Mouse (Mus musculus): ENCODE results near the gene Zfp839. TPM values are rescaled to one million over a fixed set of nuclear protein-coding genes. Genes with fewer than 3 reads are reported as not detected.

Gene Zfp839
- total and polyA plus RNA-seq, 3 experiments, result 4.2 to 5.0 TPM; not detected in 1

DNA sequence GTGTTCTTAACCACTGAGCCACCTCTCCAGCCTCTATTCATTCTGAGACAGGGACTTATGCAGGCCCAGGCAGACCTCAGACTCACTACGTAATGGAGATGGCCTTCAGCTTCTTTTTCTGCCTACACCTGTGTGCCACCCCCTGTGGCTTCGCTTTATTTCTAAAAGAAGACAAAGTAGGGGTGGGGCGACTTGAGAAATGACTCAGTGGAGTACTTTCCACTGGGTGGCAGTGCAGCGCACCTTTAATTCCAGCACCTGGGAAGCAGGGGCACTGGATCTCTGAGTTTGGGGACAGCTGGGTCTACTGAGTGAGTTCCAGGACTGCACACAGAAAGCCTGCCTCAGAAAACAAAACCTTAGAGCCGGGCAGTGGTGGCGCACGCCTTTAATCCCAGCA is 32.2 kb downstream of the Zfp839 start:
- H3K4me1 ChIP-seq (ENCODE audit: control insufficient read depth in 1 of 2, insufficient read depth in 2 of 2, low read length in 2 of 2), result no peaks in the 10 kb centered on the region
- H3K27ac ChIP-seq (ENCODE audit: control insufficient read depth, low read depth, low read length), result no peak overlapping the region
- no peak overlapping the region for H3K4me3 ChIP-seq (ENCODE audit: control insufficient read depth in 1 of 2, insufficient read depth in 1 of 2, low read depth in 2 of 2, low read length in 2 of 2)
- H3K9me3 ChIP-seq (replicated peaks; ENCODE audit: insufficient read depth, low read length), result no peaks in the 10 kb centered on the region
- no peak overlapping the region for H3K9ac ChIP-seq (ENCODE audit: control insufficient read depth, low read depth, low read length, poor library complexity, severe bottlenecking)
- TF ChIP-seq CTCF (IDR thresholded peaks at IDR 0.05 in 2 of 3, conservative IDR thresholded peaks at IDR 0.05 in 1 of 3; ENCODE audit: control insufficient read depth in 1 of 3, insufficient read depth in 1 of 3, low read depth in 2 of 3, low read length in 3 of 3, poor library complexity in 1 of 3, severe bottlenecking in 1 of 3) (peak in 2 of 3 experiments; percentile 40 to 49; a peak in 5 of 6 replicates), JUND (IDR thresholded peaks at IDR 0.05; ENCODE audit: low read depth, low read length) (no peak), MAZ (IDR thresholded peaks at IDR 0.05; ENCODE audit: low read depth, low read length) (no peak), MYB (IDR thresholded peaks at IDR 0.05; ENCODE audit: low read depth, low read length) (no peak), SMC3 (IDR thresholded peaks at IDR 0.05; ENCODE audit: low read depth, low read length) (peak; percentile 48), CHD1 (IDR thresholded peaks at IDR 0.05; ENCODE audit: low read depth, low read length) (no peak), RAD21 (IDR thresholded peaks at IDR 0.05; ENCODE audit: low read depth, low read length) (peak; percentile 17; the same call in 1 of the 2 replicates), MXI1 (IDR thresholded peaks at IDR 0.05; ENCODE audit: low read depth, low read length) (no peak)
- no peak for DNase-seq (ENCODE audit: low read depth, low spot score)
- H3K27me3 ChIP-seq (ENCODE audit: control insufficient read depth in 1 of 2, insufficient read depth in 2 of 2, low read length in 2 of 2), result no peaks in the 10 kb centered on the region
- H3K36me3 ChIP-seq (ENCODE audit: control insufficient read depth in 1 of 2, insufficient read depth in 2 of 2, low read length in 2 of 2), result peaks cover 0 to 13% of the 10 kb centered on the region in 2 experiments; a peak in 2 of 4 replicates
- peaks cover 15% of the 10 kb centered on the region for H3K79me2 ChIP-seq (ENCODE audit: control insufficient read depth, insufficient read depth, low read length, poor library complexity)

DNA sequence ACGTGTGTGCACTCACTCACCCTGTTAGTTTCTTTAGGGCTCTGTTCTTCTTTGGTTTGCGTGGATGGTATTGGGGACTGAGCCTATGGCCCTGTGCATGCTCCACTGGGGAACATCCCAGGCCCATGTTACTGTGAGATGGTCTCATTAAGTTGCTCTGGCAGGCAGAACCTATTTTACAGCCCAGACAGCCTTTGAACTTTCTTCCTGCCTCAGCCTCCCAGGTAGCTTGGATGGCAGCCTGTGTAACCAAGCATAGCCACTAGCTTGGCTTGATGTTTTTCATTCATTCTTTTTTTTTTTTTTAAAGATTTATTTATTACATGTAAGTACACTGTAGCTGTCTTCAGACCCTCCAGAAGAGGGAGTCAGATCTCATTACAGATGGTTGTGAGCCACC is 35.2 kb downstream of the Zfp839 start:
- no peak for DNase-seq (ENCODE audit: low read depth, low spot score)
- Histone ChIP-seq H3K9me3 (replicated peaks; ENCODE audit: insufficient read depth, low read length) (no peaks in the 10 kb centered on the region), H3K4me3 (ENCODE audit: control insufficient read depth in 1 of 2, insufficient read depth in 1 of 2, low read depth in 2 of 2, low read length in 2 of 2) (no peak overlapping the region), H3K9ac (ENCODE audit: control insufficient read depth, low read depth, low read length, poor library complexity, severe bottlenecking) (no peak overlapping the region), H3K27ac (ENCODE audit: control insufficient read depth, low read depth, low read length) (no peak overlapping the region), H3K79me2 (ENCODE audit: control insufficient read depth, insufficient read depth, low read length, poor library complexity) (peaks cover 35% of the 10 kb centered on the region), H3K27me3 (ENCODE audit: control insufficient read depth in 1 of 2, insufficient read depth in 2 of 2, low read length in 2 of 2) (no peaks in the 10 kb centered on the region), H3K36me3 (ENCODE audit: control insufficient read depth in 1 of 2, insufficient read depth in 2 of 2, low read length in 2 of 2) (peaks cover 5 to 10% of the 10 kb centered on the region in 2 experiments), H3K4me1 (ENCODE audit: control insufficient read depth in 1 of 2, insufficient read depth in 2 of 2, low read length in 2 of 2) (peaks cover 0 to 9% of the 10 kb centered on the region in 2 experiments; a peak in 3 of 4 replicates)
- no peak for TF ChIP-seq TCF12 (IDR thresholded peaks at IDR 0.05; ENCODE audit: low read depth, low read length)
- no peak for TF ChIP-seq USF1 (IDR thresholded peaks at IDR 0.05; ENCODE audit: low read depth, low read length)
- TF ChIP-seq MXI1 (IDR thresholded peaks at IDR 0.05; ENCODE audit: low read depth, low read length), result no peak
- no peak for TF ChIP-seq POLR2AphosphoS2 (IDR thresholded peaks at IDR 0.05; ENCODE audit: low read length)
- TF ChIP-seq MAFK (IDR thresholded peaks at IDR 0.05; ENCODE audit: borderline replicate concordance, low read depth, low read length), result no peak
- no peak for TF ChIP-seq RCOR1 (IDR thresholded peaks at IDR 0.05; ENCODE audit: low read depth, low read length)
- no peak for TF ChIP-seq TBP (IDR thresholded peaks at IDR 0.05; ENCODE audit: low read depth, low read length)
- TF ChIP-seq ZNF384 (IDR thresholded peaks at IDR 0.05; ENCODE audit: low read depth, low read length), result no peak

DNA sequence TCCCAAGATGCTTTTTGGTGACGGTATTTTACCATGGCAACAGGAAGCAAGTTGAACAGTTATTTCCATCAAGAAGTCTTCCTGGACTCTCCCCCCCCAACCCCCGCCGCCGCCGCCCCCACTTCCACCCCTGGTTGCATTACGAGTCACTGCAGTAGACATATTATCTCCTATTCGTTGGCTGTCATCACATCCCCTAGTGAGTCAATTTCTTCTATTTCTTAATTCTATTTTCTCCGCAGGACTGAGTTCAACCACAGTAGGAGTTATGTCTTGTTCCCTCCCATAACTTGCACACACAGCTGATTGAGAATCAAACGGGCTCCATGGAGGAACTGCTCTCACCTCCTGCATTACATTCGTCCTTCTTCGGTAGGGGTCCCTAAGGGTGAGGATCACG is 38.1 kb downstream of the Zfp839 start:
- H3K4me3 ChIP-seq (ENCODE audit: control insufficient read depth in 1 of 2, insufficient read depth in 1 of 2, low read depth in 2 of 2, low read length in 2 of 2), result peak overlapping the region; percentile 77 to 97
- TF ChIP-seq ZKSCAN1 (IDR thresholded peaks at IDR 0.05; ENCODE audit: low read depth, low read length) (no peak), NRF1 (IDR thresholded peaks at IDR 0.05; ENCODE audit: insufficient read depth, low read depth, low read length, poor library complexity, severe bottlenecking) (no peak), HCFC1 (IDR thresholded peaks at IDR 0.05; ENCODE audit: low read depth, low read length) (no peak), SIN3A (IDR thresholded peaks at IDR 0.05; ENCODE audit: low read length) (peak; percentile 46; the same call in 1 of the 2 replicates)
- peak overlapping the region; percentile 86 for H3K9ac ChIP-seq (ENCODE audit: control insufficient read depth, low read depth, low read length, poor library complexity, severe bottlenecking)
- H3K9me3 ChIP-seq (replicated peaks; ENCODE audit: insufficient read depth, low read length), result no peaks in the 10 kb centered on the region
- H3K27me3 ChIP-seq (ENCODE audit: control insufficient read depth in 1 of 2, insufficient read depth in 2 of 2, low read length in 2 of 2), result no peaks in the 10 kb centered on the region
- H3K79me2 ChIP-seq (ENCODE audit: control insufficient read depth, insufficient read depth, low read length, poor library complexity), result peaks cover 37% of the 10 kb centered on the region
- H3K36me3 ChIP-seq (ENCODE audit: control insufficient read depth in 1 of 2, insufficient read depth in 2 of 2, low read length in 2 of 2), result peaks cover 0 to 10% of the 10 kb centered on the region in 2 experiments; a peak in 2 of 4 replicates
- DNase-seq (ENCODE audit: low read depth, low spot score), result no peak
- H3K27ac ChIP-seq (ENCODE audit: control insufficient read depth, low read depth, low read length), result peak overlapping the region; percentile 54
- peaks cover 0 to 10% of the 10 kb centered on the region in 2 experiments; a peak in 3 of 4 replicates for H3K4me1 ChIP-seq (ENCODE audit: control insufficient read depth in 1 of 2, insufficient read depth in 2 of 2, low read length in 2 of 2)
